Mouse (Mus musculus): ENCODE measurements around the gene Btg2.

- TF ChIP-seq CTCF (IDR thresholded peaks at IDR 0.05; ENCODE audit: borderline replicate concordance, insufficient read depth, low read depth, low read length) (no peak), POLR2A (IDR thresholded peaks at IDR 0.05; ENCODE audit: borderline replicate concordance, insufficient read depth, low read length) (no peak)
Observed at GRCm38 (mm10) chr1:134080881-134081450, 2.0 kb upstream of the Btg2 start.

Data from cerebellum, adult 2 months (tissue).